Mouse (Mus musculus) mouse embryonic stem cell (cell line): ENCODE results near the gene Blnk.

Experiments used
- in situ Hi-C, 2 experiments: fragments of 300-500 bp; cut with MboI; formaldehyde crosslinking; loops; 1 replicate in 1 of 2; 3 replicates in 1 of 2; pipeline ENCODE4 v1.14.3; 2019 to 2020; ENCODE audit warnings: low sequenced_read_pairs in 2 of 2, low pct_unique_long_range_greater_than_20kb in 1 of 2, mixed read lengths in 1 of 2; ENCODE audit not compliant: unreplicated experiment in 1 of 2

Blnk gene

DNA sequence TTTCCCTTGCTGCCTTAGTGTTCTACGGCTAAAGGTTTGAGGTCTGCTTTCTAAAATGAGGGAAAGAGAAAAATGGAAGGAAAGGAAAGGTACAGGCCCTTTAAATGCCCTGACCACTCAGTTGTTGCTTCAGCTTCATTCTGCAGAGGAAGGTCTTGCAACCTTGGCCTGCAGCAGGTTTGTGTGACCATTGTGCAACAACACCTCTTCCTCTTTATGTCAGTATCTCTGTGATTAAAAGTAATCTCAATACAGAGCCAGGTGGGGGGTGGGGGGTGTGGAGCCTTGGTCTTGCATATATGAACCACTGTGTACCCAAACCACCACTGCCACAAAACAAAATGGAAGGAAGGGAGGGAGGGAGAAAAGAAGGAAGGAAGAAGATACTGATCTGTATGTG, 105.4 kb downstream of the Blnk start:
- in situ Hi-C loops: no loop called here

- in situ Hi-C loops: no loop called here
Observed at GRCm38 (mm10) chr19:40881700-40882099, 112.6 kb downstream of the Blnk start.
